Mouse (Mus musculus): ENCODE measurements around the gene Ifnar2.
"Not testable (repeated sequence)": the region's sequence is repeated elsewhere in the genome, so short reads cannot be mapped to it uniquely, and the experiment has no call there.

The Ifnar2 gene

DNA sequence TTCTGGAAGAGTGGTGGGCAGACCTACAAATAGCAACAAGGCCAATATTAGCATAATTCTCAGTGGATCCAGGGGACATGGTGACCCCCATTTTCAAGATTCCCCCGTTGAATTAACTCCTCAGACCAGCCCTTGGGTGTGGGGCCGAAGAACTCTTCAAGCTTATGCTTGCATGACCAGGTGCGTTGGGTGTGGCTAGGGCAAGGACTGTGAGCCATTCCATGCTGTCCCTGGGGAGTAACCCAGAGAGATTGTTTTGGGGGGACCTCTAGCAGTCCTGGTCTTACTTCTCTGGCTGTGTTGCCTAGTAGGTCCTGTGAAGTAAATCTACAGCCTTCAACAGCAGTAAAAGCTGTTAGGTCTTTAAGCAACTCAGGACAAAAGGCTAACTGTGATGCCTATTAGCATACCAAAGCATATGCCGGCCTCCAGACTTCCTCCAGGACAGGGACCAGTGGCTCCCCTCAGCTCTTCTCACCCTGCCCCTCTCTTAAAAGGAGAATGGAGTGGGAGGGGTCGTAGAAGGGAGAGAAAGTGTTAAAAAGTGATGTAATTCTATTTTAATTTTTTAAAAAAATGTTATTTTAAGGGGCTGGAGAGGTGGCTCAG is 60.2 kb downstream of the Ifnar2 start:
- DNase-seq: no peak

DNA sequence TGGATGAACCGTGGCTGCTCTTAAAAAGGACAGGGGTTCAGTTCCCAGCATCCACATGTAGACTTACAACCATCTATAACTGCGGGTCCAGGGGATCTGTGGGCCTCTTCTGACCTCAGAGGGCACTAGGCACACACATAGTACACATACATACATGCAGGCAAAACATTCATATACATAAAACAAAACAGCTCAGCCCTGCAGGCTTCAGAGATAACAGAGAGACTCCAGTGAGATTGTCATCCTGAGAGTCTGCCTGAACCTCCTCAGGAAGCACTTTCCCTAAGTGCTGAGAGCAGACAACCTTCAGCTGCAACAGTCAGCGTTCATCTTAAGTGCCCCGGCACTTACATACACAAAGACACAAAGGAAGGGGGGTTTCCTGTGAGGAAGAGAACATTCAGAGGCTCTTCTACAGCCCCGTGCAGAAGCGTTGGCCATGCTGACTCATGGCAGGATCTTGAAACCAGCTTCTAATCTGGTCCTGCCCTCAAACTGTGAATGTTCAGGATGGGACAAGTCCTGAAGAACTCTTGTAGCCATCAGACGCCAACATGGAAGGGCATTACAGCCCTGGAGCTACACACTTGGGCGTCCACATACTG is 60.8 kb downstream of the Ifnar2 start:
- DNase-seq: no peak

DNA sequence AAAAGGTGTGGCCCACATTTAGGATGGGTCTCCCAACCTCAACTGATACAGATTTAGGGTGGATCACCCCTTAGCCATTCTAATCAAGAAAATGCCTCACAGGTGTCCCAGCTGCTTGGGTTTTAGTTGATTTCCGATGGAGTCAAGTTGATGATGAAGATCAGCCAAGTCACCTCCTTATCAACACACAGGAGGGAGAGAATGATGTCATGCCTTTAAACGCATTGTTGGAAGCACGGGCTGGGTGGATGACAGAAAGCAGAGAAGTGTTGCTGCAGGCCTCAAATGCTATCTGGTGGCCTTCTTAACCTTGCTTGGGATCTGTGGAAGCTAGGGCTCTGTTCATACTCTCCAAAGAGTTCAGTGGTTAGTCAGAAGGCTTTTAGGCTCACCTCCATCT is 61.5 kb downstream of the Ifnar2 start:
- no peak for DNase-seq

DNA sequence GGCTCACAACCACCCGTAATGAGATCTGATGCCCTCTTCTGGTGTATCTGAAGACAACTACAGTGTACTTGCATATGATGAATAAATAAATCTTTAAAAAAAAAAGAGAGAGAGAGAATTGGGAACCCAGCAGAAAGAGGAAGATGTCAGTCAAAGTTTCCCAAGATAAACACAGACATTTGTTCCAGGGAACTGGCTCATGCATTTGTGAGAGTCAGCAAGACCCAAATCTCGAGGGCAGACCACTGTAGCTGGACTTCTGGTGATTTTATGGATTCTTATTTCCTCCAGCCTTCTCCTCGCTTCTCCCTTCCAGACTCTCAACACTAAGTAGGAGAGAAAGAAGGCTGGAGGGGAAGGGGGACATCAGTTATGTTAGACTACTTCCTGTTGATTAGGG is 65.5 kb downstream of the Ifnar2 start:
- DNase-seq: no peak

DNA sequence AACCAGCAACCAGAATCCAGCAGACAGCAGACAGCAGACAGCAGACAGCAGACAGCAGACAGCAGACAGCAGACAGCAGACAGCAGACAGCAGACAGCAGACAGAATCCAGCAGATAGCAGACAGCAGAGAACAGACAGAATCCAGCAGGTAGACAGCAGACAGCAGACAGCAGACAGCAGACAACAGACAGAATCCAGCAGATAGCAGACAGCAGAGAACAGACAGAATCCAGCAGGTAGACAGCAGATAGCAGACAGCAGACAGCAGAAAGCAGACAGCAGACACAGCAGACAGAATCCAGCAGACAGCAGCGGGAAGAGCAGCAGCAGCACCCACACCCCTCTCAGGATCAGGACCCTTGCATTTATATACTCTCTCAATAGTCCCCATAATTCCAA is 66.0 kb downstream of the Ifnar2 start:
- DNase-seq: not testable (repeated sequence)

DNA sequence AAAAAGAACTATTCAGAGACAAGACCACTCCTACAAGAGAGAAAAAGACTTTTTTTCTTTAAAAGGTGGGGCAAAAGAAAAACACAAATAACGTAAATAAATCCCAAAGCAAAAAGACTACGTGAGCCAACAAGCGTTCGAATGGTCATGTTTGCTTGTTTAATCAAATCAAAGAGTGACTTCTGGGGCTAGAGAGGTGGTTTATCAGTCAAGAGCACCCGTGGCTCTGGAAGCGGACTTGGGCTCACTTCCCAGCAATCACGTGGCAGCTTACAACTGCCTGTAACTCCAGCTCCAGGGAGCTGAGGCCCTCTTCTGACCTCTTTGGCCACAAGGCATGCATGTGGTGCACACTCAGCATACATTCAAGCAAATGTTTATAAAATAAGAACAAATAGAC is 68.8 kb downstream of the Ifnar2 start:
- no peak for DNase-seq

DNA sequence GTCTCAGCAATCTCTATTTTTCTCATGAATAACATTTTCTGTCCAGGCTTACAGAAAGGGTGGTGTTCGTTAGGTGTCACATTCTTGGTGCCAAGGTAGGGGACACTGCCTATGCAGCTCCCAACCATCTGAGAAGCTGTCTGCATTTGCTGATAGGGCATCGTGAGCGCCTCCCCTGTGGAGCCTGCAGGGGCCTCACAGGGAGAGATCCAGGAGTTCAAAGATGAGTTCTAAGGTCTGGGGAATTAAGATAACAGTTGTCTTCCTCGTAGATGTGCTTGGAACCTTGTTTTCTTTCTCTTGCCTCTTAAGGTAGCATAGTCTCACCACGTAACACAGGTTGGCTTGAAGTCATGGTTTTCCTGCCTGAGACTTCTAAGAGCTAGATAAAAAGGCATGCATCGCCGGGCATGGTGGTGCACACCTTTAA is 69.2 kb downstream of the Ifnar2 start:
- no peak for DNase-seq

DNA sequence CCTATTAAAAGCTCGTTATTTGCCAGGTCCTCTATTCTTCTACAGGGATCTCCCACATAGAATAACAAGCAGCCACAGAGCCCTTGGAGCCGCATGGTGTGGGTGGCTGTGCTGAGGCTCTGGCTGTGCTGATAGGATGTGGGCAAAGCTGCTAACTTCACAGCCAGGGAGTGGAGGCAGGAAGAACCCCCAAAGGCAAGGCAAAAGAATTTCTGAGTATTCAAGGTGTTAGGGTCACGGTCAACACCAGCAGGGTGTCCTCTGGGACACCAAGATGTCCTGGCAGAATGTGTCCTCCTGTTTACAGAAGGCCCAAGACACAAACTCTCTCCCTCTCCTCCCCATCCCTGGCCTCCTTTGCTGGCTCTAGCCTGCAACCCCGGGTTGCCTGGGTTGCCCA is 69.9 kb downstream of the Ifnar2 start:
- DNase-seq: no peak

DNA sequence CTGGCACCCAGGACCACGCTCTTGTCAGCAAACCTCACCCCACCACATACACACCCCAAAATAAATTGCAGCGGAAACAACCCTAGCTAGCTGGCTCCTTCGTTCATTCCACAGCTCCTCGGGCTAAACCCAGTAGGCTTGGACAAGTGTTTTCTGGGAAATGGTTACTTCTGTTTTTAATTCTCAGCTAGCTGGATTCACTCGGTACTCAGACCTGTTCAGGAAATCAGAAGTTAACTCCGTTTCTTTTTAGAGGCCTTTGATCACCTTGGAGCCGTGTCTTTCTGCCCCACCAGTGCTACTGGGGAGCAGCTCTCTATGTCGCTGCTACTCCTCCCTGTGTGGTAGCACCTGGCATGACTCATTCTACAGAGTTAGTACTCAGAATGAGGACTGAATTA is 70.6 kb downstream of the Ifnar2 start:
- DNase-seq: no peak

DNA sequence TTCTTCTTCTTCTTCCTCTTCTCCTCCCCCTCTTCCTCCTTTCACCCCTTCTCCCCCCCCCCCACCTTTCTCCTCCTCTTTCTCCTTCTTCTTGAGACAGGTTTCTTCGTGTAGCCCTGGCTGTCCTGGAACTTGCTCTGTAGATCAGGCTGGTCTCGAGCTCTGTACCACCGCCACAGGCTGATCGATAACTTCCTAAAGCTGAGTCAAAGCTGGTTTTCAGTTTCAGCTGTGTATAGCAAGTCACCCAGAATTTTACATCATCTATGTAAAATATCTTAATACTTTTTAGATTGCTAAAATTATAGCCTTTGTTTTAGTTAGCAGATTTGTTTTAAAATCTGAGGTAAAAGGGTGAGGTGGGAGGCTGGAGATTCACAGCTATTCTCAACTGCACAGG is 72.3 kb downstream of the Ifnar2 start:
- DNase-seq: no peak

DNA sequence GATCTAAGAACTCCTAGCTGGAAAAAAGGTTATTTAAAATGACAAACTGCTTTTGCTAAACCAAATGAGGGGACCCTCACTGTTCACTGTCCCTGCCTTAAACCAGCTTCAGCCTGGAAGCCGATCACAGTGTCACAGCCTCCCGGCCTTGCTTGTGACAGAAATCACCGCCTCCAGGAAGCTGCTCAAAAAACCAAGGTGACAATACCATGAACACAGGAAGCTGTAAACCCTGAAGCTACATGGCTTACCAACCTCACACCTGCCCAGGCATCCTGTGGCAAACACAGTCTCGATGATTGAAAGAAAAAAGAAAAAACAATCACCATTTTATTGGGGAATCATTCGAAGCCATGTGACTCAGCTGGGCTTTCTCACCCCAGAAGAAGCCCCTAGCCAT is 73.0 kb downstream of the Ifnar2 start:
- no peak for DNase-seq

DNA sequence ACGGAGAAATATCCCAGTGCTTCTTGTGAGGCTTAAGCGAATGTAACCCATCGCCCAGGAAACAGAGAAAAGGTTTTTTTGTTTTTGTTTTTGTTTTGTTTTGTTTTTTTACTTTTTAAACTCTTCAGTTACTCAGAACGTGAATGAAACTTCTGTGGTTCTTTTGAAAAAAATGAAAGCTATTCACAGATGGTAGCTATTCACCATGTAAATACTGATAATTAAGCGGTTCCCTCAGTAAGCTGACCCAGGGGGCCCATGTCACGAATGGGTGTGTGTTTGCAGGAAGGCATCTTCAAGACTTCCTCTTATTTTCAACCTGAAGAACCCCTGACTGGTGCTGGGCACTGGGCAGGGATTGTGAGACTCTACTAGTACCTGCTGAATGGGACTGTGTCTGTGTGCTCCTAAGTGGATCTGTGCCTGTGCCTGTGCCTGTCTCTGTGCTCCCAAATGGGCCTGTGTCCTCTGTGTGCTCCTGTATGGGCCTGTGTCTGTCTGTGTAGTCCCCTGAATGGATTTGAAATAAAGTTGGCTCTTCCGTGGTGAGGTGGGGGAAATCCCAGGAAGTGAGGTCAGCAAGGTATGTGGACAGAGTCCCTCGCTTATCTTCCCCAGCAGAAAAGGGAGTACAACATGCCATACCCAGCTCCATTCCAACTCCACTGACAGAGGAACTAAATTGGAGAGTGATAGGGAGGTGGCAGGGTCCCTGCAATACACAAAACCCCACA is 74.4 kb downstream of the Ifnar2 start:
- no peak for DNase-seq

DNA sequence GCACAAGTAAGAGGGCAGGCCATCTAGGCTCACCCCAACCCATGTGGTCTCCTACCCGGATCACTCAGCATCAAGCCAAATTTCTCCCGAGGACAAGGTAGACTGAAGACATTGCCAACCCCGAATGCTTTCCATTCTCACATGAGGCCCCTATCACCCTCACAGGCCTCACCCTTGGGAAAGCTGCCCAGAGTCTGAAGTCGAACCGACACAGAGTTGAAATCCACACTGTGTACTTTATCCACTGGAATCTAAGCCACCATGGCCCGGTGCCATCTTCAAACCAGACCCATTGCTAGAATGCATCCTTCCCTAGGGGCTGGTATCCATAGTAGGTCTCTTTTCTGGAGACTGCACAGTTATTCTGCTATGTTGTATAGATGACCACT is 74.9 kb downstream of the Ifnar2 start:
- no peak for DNase-seq

DNA sequence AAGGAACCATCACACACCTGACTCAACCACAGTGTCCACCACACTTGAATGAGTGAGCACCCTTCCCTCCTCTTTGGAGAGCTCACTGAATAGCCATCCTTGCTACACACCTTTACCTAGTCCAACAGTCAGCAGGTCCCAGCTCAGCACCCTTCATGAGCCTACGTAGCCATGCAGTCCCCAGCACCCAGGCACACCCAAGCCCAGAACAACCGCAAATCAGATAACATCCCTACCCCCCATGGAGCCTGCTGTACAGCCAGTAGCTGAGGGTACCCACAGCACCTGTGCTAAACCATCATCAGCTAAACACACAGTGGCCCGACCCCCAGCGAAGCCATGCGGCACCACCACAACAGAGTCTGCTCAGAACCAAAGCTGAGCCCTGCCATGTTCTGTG is 75.5 kb downstream of the Ifnar2 start:
- no peak for DNase-seq

DNA sequence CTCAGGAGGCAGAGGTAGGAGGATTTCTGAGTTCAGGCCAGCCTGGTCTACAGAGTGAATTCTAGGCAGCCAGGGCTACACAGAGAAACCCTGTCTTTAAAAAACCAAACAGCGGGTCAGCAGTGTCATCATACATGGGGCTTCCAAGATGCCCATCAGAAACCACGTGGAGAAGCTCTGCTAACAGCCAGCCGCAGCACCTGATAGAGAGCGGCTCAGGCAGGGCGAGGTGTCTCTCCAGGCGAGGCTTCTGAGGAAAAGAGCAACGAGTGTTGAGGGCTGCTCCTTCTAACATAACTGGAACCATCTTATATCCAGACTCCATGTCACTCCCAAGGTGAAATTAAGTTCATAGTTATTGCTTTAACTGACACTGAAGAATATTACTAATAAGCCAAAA is 76.3 kb downstream of the Ifnar2 start:
- no peak for DNase-seq

DNA sequence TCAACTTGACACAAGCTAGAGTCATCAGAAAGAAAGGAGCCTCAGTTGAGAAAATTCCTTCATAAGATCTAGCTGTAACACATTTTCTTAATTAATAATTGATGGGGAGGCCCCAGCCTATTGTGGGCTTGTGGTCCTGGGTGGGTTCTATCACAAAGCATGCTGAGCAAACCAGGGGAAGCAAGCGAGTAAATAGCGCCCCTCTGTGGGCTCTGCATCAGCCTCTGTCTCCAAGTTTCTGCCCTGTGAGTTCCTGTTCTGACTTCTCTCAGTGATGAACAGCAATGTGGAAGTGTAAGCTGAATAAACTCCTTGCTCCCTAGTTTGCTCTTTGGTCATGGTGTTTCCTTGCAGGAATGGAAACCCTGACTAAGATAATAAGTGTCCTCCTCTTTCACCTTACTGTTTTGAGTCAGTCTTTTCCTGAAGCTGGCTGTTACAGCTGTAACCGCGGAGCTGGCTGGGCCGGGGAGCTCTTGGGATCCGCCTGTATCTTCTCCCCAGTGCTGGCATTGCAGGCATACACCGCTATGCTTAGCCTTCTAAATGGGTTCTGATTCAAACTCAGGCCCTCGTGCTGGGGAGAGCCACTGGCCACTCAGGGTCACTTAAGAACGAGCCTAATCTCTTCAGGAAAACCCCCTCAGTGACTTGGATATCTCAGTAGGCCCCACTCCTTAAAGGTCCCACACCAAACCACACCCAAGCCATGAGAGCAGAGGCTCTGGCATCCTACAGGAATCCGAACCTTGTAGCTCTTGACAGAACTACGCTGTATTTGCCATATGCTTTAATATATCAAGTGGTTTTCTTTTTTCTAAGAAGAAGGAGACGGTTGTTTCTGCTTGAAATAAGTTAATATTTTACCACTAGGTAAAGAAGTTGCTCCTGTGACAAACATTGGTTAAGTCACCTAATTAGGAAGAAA is 77.8 kb downstream of the Ifnar2 start:
- DNase-seq: no peak

DNA sequence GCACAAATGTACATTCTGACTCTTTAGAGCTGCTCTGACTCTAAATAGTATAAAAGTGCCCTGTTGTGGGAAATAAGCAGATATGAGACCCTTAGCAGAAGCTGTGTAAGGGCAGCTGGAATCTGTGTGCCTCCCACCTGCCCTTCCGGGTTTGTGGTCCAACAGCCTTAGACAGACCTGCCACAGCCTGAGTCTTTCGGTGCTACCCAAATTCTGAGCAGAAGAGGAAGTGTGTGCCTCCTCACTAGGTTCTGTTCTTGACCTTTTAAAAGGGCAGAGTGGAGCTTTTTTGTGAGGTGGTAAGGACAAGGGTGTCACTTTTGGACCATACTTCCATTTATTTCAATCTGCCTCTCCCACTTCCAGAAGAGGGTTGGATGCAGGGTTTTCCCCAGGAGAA is 79.4 kb downstream of the Ifnar2 start:
- no peak for DNase-seq

DNA sequence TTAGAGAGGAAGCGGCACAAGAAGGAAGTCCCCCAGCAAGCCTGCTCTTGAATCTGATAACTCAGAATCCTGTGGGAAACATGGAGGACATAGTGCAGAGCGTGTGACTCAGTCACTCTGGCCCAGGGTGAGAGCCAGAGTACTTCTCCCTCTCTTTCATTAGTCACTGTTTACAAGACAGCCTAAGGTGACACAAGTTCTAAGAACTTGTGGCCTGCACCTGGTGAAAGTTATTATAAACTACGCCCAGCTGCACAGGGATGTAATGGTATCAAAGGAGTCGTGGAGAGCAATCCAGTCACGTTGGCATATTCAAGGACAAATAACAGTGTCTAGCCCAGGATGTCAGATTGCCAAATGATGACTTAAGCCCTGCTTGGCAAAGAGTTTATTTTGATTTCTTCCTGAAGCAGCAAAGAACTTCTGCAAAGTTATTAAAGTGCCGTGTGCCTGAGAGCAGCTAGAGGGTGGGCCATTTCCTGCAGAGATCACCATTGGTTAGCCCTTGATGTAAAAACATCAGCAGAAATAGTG is 79.8 kb downstream of the Ifnar2 start:
- DNase-seq: no peak

All from cerebellum, adult 9-10 months (tissue).